Mouse (Mus musculus): ENCODE measurements at regions not wholly inside any gene's neighbourhood (a gene's known extent, or its start where the extent isn't known, plus 50 kb on each side); places are given as distances from the start of the nearest gene placed in this dataset.
"Not testable (repeated sequence)": the region's sequence is repeated elsewhere in the genome, so short reads cannot be mapped to it uniquely, and the experiment has no call there.

- Histone ChIP-seq H3K4me2 (ENCODE audit: low read depth, low read length) (no peak overlapping the region), H3K4me1 (ENCODE audit: control insufficient read depth, insufficient read depth, low read length) (peaks cover 3% of the 10 kb centered on the region; the same call in 1 of the 2 replicates), H3K9ac (ENCODE audit: low read depth, low read length) (no peak overlapping the region), H3K4me3 (ENCODE audit: low read length) (no peak overlapping the region), H3K9me3 (ENCODE audit: control insufficient read depth, low read length) (no peaks in the 10 kb centered on the region), H3K27me3 (replicated peaks; ENCODE audit: control insufficient read depth, insufficient read depth, low read length) (no peaks in the 10 kb centered on the region), H3K36me3 (ENCODE audit: control insufficient read depth, insufficient read depth, low read length) (no peaks in the 10 kb centered on the region), H3K27ac (ENCODE audit: low read length) (no peak overlapping the region)
- ATAC-seq, result peak; percentile 52
- 59% methylated on average over 7 of the region's 7 CpGs for WGBS
Measured at GRCm38 (mm10) chr10:96214285-96214684, 77.9 kb downstream of the Gm5426 start.

GRCm38 (mm10) chr10:96214946-96215345 is 78.5 kb downstream of the Gm5426 start:
- no peak overlapping the region for H3K4me2 ChIP-seq (ENCODE audit: low read depth, low read length)
- H3K9ac ChIP-seq (ENCODE audit: low read depth, low read length), result no peak overlapping the region
- no peak for ATAC-seq
- H3K27me3 ChIP-seq (replicated peaks; ENCODE audit: control insufficient read depth, insufficient read depth, low read length), result no peaks in the 10 kb centered on the region
- no peaks in the 10 kb centered on the region for H3K9me3 ChIP-seq (ENCODE audit: control insufficient read depth, low read length)
- WGBS, result 82% methylated on average over 6 of the region's 6 CpGs
- H3K4me3 ChIP-seq (ENCODE audit: low read length), result no peak overlapping the region
- H3K36me3 ChIP-seq (ENCODE audit: control insufficient read depth, insufficient read depth, low read length), result no peaks in the 10 kb centered on the region
- H3K27ac ChIP-seq (ENCODE audit: low read length), result no peak overlapping the region
- H3K4me1 ChIP-seq (ENCODE audit: control insufficient read depth, insufficient read depth, low read length), result peaks cover 3% of the 10 kb centered on the region; the same call in 1 of the 2 replicates

DNA sequence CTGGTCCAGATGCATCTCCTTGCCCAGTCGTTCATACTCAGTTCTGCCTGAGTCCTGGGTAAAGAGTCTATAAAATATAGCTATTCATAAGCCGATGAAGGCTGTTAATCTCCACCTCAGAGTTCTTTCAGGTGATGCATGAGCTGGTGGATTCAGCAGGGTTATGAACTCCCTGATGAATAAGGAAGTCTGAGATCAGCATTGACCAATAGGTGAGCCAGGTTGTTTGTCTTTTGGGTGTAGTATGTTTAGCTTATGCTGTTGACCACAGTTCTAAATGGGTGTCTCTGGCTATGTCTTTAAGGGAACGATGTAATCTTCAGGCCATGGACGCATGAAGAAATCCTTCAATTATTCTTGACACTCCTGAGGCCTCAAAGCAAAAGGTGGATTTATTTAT is 84.3 kb downstream of the Gm5426 start:
- Histone ChIP-seq H3K27me3 (replicated peaks; ENCODE audit: control insufficient read depth, insufficient read depth, low read length) (no peaks in the 10 kb centered on the region), H3K36me3 (ENCODE audit: control insufficient read depth, insufficient read depth, low read length) (no peaks in the 10 kb centered on the region), H3K9me3 (ENCODE audit: control insufficient read depth, low read length) (no peaks in the 10 kb centered on the region), H3K4me1 (ENCODE audit: control insufficient read depth, insufficient read depth, low read length) (no peaks in the 10 kb centered on the region), H3K4me2 (ENCODE audit: low read depth, low read length) (no peak overlapping the region), H3K27ac (ENCODE audit: low read length) (no peak overlapping the region), H3K9ac (ENCODE audit: low read depth, low read length) (no peak overlapping the region), H3K4me3 (ENCODE audit: low read length) (no peak overlapping the region)
- 74% methylated on average over 4 of the region's 4 CpGs for WGBS
- no peak for ATAC-seq

DNA sequence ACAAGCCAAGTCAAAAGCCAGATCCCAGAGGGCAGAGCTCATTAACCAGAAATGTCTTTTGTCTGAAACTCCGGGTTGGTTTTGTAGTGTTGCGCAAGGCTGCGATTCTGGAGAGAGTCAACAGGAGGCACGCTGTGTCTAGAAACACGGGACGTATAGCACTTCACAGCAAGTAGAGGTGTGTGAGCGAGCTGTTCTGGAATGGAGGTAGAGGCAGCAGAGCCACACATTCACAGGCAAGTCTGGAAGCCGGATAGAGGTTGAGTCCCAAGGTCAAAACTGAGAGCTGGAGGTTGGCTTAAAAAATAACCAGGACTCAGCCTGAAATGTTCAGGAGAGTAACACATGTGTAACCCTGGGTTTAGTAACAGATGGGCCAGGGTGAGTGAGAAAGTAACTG is 94.0 kb downstream of the Gm5426 start:
- H3K27me3 ChIP-seq (replicated peaks; ENCODE audit: control insufficient read depth, insufficient read depth, low read length), result no peaks in the 10 kb centered on the region
- H3K27ac ChIP-seq (ENCODE audit: low read length), result no peak overlapping the region
- no peak overlapping the region for H3K9ac ChIP-seq (ENCODE audit: low read depth, low read length)
- WGBS, result 78% methylated on average over 8 of the region's 8 CpGs
- H3K36me3 ChIP-seq (ENCODE audit: control insufficient read depth, insufficient read depth, low read length), result no peaks in the 10 kb centered on the region
- peaks cover 7% of the 10 kb centered on the region for H3K4me1 ChIP-seq (ENCODE audit: control insufficient read depth, insufficient read depth, low read length)
- no peak overlapping the region for H3K4me2 ChIP-seq (ENCODE audit: low read depth, low read length)
- ATAC-seq, result peak; percentile 28; the same call in 1 of the 2 replicates
- H3K4me3 ChIP-seq (ENCODE audit: low read length), result no peak overlapping the region
- H3K9me3 ChIP-seq (ENCODE audit: control insufficient read depth, low read length), result no peaks in the 10 kb centered on the region

DNA sequence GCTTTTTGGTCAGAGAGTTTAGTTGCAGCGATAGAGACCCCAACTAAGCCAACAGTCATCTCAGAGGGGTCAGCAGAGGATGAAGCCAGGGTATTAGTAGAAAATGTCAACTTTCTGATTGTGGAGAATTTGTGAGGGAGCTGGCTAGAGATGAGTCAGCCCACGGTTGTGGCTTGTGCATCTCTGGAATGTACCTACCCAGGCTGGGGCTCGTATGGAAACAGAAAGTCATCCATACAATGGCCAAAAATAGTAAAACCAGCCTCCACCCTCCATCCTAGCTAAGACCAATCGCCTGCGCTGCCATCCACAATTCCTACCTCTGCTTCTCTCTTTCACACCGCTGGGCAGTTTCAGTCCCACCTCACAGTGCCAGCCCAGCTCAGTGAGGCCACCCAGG is 94.9 kb downstream of the Gm5426 start:
- ATAC-seq, result no peak
- WGBS, result 85% methylated on average over 6 of the region's 6 CpGs
- H3K27me3 ChIP-seq (replicated peaks; ENCODE audit: control insufficient read depth, insufficient read depth, low read length), result no peaks in the 10 kb centered on the region
- no peak overlapping the region for H3K4me3 ChIP-seq (ENCODE audit: low read length)
- no peak overlapping the region for H3K27ac ChIP-seq (ENCODE audit: low read length)
- H3K36me3 ChIP-seq (ENCODE audit: control insufficient read depth, insufficient read depth, low read length), result no peaks in the 10 kb centered on the region
- H3K9me3 ChIP-seq (ENCODE audit: control insufficient read depth, low read length), result no peaks in the 10 kb centered on the region
- peaks cover 7% of the 10 kb centered on the region for H3K4me1 ChIP-seq (ENCODE audit: control insufficient read depth, insufficient read depth, low read length)
- H3K4me2 ChIP-seq (ENCODE audit: low read depth, low read length), result no peak overlapping the region
- H3K9ac ChIP-seq (ENCODE audit: low read depth, low read length), result no peak overlapping the region

DNA sequence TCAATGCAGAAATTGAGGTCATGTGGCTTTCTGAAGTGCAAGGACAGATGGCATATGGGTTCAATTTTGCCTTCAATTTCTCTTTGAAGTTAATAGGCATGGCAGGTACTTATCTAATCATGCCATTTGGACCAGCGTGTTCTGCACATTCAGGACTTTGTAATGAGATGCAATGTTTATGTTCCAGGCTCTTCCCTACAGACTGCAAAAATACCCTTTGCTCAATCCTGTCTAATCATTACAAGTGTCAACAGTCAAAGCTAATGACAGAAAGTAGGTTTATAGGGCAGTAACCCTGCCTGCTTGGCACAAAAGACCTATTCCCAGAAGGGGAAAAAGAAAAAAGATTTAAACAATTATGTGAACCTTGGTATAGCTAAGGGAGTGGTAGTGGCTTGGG is 96.5 kb downstream of the Gm5426 start:
- no peak overlapping the region for H3K4me2 ChIP-seq (ENCODE audit: low read depth, low read length)
- ATAC-seq, result peak; percentile 92
- H3K27me3 ChIP-seq (replicated peaks; ENCODE audit: control insufficient read depth, insufficient read depth, low read length), result no peaks in the 10 kb centered on the region
- no peak overlapping the region for H3K4me3 ChIP-seq (ENCODE audit: low read length)
- H3K4me1 ChIP-seq (ENCODE audit: control insufficient read depth, insufficient read depth, low read length), result peaks cover 7% of the 10 kb centered on the region
- no peak overlapping the region for H3K9ac ChIP-seq (ENCODE audit: low read depth, low read length)
- H3K36me3 ChIP-seq (ENCODE audit: control insufficient read depth, insufficient read depth, low read length), result no peaks in the 10 kb centered on the region
- WGBS, result 53% methylated on average over 1 of the region's 1 CpGs
- H3K27ac ChIP-seq (ENCODE audit: low read length), result peak overlapping the region; percentile 21; the same call in 1 of the 2 replicates
- H3K9me3 ChIP-seq (ENCODE audit: control insufficient read depth, low read length), result no peaks in the 10 kb centered on the region

DNA sequence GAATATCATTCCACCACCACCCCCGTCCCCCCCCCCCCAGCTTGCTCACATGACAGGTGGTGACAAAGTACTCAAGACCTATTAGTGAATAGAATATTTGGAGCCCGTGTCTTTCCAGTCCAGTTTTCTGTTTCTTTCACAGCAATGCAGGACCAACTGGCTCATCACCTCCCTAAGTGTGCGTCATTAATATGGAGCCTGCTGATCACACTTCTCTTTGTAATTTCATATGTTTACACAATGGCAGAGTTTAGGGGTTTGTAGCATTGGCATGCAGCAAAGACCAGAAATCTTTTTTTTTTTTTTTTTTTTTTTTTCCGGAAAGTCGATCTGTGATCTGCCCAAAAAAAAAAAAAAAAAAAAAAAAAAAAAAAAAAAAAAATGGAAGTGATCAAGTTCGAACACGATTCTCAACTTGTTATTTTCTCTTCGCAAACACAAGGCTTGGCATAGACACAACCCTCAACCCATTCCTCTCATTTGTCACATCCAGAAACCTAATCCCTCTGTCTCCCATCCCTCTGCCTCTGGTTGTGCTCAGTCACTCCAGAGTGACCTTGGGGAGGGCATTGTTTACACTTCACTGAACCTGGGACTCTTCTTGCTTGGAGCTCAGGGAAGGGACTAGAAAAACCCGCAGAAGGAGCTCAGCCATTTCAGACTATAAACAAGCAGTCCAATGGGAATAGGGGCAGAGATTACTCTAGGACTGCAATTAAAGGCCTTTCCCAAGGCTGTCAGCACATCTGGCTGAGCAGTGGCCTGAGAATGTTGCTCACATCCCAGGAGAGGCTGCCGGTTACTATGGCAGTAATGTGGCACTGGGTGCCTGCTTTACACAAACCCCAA is 98.4 kb downstream of the Gm5426 start:
- WGBS, result 52% methylated on average over 9 of the region's 10 CpGs
- Histone ChIP-seq H3K27ac (ENCODE audit: low read length) (no peak overlapping the region), H3K27me3 (replicated peaks; ENCODE audit: control insufficient read depth, insufficient read depth, low read length) (no peaks in the 10 kb centered on the region), H3K9me3 (ENCODE audit: control insufficient read depth, low read length) (no peaks in the 10 kb centered on the region), H3K4me1 (ENCODE audit: control insufficient read depth, insufficient read depth, low read length) (peaks cover 7% of the 10 kb centered on the region), H3K36me3 (ENCODE audit: control insufficient read depth, insufficient read depth, low read length) (no peaks in the 10 kb centered on the region), H3K9ac (ENCODE audit: low read depth, low read length) (no peak overlapping the region), H3K4me2 (ENCODE audit: low read depth, low read length) (no peak overlapping the region), H3K4me3 (ENCODE audit: low read length) (no peak overlapping the region)
- no peak for ATAC-seq

- not testable (repeated sequence) for H3K4me1 ChIP-seq (ENCODE audit: control insufficient read depth, insufficient read depth, low read length); ATAC-seq; H3K4me3 ChIP-seq (ENCODE audit: low read length); H3K27me3 ChIP-seq (replicated peaks; ENCODE audit: control insufficient read depth, insufficient read depth, low read length); H3K9me3 ChIP-seq (ENCODE audit: control insufficient read depth, low read length); H3K36me3 ChIP-seq (ENCODE audit: control insufficient read depth, insufficient read depth, low read length); H3K4me2 ChIP-seq (ENCODE audit: low read depth, low read length); H3K9ac ChIP-seq (ENCODE audit: low read depth, low read length); H3K27ac ChIP-seq (ENCODE audit: low read length)
- 72% methylated on average over 4 of the region's 4 CpGs for WGBS
Measured at GRCm38 (mm10) chr10:96236031-96236430, 99.6 kb downstream of the Gm5426 start.

DNA sequence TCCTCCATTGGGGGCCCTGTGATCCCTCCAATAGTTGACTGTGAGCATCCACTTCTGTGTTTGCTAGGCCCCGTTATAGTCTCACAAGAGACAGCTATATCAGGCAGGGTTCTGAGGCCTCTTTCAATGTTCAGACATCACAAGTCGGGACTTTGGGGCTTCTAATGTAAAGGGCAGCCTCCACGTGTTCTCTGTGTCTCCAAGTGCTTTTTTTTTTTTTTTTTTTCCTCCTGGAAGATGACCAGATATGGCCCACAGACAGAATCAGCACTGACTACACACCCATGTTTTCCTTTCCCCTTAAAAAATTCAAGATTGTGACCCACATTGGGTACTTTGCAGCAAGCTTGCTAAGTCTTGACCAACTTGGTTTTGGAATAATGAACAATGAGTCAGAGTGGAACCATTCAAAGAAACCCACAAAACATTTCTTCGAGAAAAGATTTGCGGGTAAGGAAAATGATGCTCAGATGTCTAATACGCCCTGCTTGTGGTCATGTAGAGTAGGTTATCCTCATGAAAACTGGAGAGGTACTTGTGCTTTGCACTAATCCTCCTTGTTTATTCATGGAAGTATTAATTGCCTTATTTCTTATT is 100.5 kb downstream of the Gm5426 start:
- Histone ChIP-seq H3K27ac (ENCODE audit: low read length) (no peak overlapping the region), H3K27me3 (replicated peaks; ENCODE audit: control insufficient read depth, insufficient read depth, low read length) (no peaks in the 10 kb centered on the region), H3K4me3 (ENCODE audit: low read length) (no peak overlapping the region), H3K9ac (ENCODE audit: low read depth, low read length) (no peak overlapping the region), H3K36me3 (ENCODE audit: control insufficient read depth, insufficient read depth, low read length) (no peaks in the 10 kb centered on the region), H3K9me3 (ENCODE audit: control insufficient read depth, low read length) (no peaks in the 10 kb centered on the region), H3K4me2 (ENCODE audit: low read depth, low read length) (no peak overlapping the region), H3K4me1 (ENCODE audit: control insufficient read depth, insufficient read depth, low read length) (peaks cover 4% of the 10 kb centered on the region)
- no peak for ATAC-seq
- 91% methylated on average over 6 of the region's 6 CpGs for WGBS

All from intestine, embryonic 16.5 days (tissue).